Mouse (Mus musculus): ENCODE data around the gene Glul. TPM values are rescaled to one million over a fixed set of nuclear protein-coding genes. Genes with fewer than 3 reads are reported as not detected.
"Not testable (repeated sequence)": the region's sequence is repeated elsewhere in the genome, so short reads cannot be mapped to it uniquely, and the experiment has no call there.

Gene Glul
- 191 and 226 TPM in 2 replicates for polyA plus RNA-seq (2014; fragmentation: Nextera tagmentation; extraction: Ambion mirVana)

DNA sequence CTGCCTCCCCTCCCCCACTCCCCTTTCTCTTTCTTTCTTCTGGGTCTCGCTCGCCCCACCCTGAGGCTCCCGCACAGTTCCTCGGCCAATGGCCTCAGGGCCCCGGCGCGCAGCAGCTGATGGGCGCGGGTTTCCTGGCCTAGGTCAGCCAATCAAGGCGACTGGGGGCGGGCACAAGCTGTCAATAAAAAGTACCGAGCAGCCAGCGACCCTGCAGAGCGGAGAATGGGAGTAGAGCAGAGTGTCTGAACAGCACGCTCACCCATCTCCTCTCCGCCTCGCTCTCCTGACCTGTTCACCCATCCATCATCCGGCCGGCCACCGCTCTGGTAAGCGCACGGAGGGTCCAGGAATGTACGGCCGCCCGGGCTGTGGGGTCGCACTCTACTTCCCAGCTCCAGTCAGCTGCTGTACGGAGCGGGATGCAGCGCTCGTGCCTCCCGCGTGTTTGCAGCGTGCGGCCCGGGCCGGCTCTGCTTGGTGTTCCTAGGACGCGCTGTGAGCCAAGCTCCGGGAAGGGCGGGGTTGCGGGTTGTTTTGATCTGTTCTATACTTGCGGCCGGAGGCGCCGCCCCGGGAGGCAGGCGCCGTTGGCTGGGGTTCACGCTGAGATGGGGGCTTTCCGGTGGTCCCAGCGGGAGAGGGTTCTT is at the start of gene Glul, which contains the start of gene Teddm2:
Gene Glul, plus strand, starts transcription at position 214 of the 650 bp plus-strand sequence.
Gene Teddm2, minus strand, starts transcription at position 498 of the 650 bp plus-strand sequence.
- Histone ChIP-seq H3K4me2 (ENCODE audit: low read depth, low read length) (peak within 1 kb of the TSS; percentile 93), H3K27me3 (ENCODE audit: control insufficient read depth, insufficient read depth, low read length) (no peaks in the 10 kb centered on the region), H3K9me3 (ENCODE audit: control insufficient read depth, low read length) (no peaks in the 10 kb centered on the region), H3K9ac (replicated peaks; ENCODE audit: low read depth, low read length) (peak within 1 kb of the TSS; percentile 90), H3K4me3 (ENCODE audit: low read depth, low read length) (peak within 1 kb of the TSS; percentile 95), H3K27ac (ENCODE audit: low read depth, low read length) (peak within 1 kb of the TSS; percentile 98), H3K36me3 (ENCODE audit: control insufficient read depth, insufficient read depth, low read length) (peaks cover 14% of the 10 kb centered on the region; the same call in 1 of the 2 replicates), H3K4me1 (ENCODE audit: control insufficient read depth, insufficient read depth, low read length) (peaks cover 22% of the 10 kb centered on the region)
- WGBS, result under 1% methylated on average over 49 of the region's 51 CpGs
- peak; percentile 98 for ATAC-seq (ENCODE audit: low read depth)

DNA sequence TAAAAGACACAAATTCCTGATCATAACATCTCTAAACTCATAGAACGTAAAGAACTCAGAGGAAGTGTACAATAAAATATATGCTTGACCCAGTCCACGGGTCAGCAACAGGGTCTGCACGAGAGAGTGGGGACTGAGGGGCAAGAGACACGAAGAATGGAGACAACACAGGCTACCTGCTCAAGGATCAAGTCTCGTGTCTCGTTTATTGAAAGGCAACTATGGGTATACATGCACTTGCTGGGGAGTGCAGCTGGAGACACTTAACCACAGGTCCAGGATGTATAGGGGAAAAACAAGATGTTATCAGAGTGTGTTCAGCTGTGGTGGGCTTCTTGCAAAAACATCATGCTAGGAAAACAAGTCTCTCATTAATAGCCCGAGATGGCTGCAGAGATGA is 47.0 kb upstream of the Glul start:
- not testable (repeated sequence) for H3K4me1 ChIP-seq (ENCODE audit: control insufficient read depth, insufficient read depth, low read length); H3K27ac ChIP-seq (ENCODE audit: low read depth, low read length); ATAC-seq (ENCODE audit: low read depth); H3K4me2 ChIP-seq (ENCODE audit: low read depth, low read length); H3K36me3 ChIP-seq (ENCODE audit: control insufficient read depth, insufficient read depth, low read length); H3K9me3 ChIP-seq (ENCODE audit: control insufficient read depth, low read length); H3K9ac ChIP-seq (replicated peaks; ENCODE audit: low read depth, low read length); H3K4me3 ChIP-seq (ENCODE audit: low read depth, low read length); H3K27me3 ChIP-seq (ENCODE audit: control insufficient read depth, insufficient read depth, low read length)
- 90% methylated on average over 7 of the region's 7 CpGs for whole genome bisulfite sequencing

DNA sequence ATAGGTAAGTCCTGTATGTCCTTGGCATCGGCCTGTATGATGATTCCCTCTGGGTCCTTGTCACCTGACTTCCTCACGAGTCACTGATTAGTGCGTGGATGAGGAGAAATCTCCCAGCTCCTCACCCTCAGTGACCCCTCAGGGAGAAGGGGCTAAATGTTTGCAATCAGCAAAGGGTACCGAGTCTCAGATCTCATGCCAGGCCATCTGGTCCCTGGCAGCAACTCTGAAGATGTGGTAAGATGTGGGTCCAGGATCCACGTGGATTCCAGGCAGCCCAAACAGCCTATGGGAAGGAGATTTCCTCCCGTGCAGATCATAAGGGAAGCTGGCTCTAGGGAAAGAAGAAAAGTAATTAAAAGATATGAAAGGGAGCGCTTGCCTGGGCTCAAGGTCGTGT is 43.8 kb upstream of the Glul start:
- Histone ChIP-seq H3K4me1 (ENCODE audit: control insufficient read depth, insufficient read depth, low read length) (no peaks in the 10 kb centered on the region), H3K9ac (replicated peaks; ENCODE audit: low read depth, low read length) (no peak overlapping the region), H3K4me2 (ENCODE audit: low read depth, low read length) (no peak overlapping the region), H3K4me3 (ENCODE audit: low read depth, low read length) (no peak overlapping the region), H3K27ac (ENCODE audit: low read depth, low read length) (no peak overlapping the region), H3K9me3 (ENCODE audit: control insufficient read depth, low read length) (no peaks in the 10 kb centered on the region), H3K27me3 (ENCODE audit: control insufficient read depth, insufficient read depth, low read length) (no peaks in the 10 kb centered on the region), H3K36me3 (ENCODE audit: control insufficient read depth, insufficient read depth, low read length) (no peaks in the 10 kb centered on the region)
- 78% methylated on average over 8 of the region's 8 CpGs for WGBS
- ATAC-seq (ENCODE audit: low read depth), result no peak

DNA sequence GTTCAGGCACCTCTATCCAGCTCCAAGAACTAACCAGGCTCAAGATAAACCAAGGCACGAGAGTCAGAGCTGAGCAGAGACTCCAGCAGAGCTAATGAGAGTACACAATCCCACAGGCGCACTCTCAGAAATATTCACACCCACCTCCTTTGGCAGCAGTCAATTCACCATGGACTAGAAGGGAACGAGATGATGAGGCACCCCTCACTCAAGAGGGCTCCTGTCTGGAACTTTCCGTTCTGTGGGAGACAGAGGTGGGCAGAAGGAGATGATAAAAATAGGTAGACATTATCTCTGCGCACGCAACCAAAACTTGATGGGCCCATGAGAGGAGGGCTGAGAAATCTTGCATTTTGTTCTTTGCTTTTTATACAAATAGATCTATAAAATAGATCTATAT is 25.7 kb upstream of the Glul start, which contains the start of gene Teddm1b:
Gene Teddm1b, plus strand, starts transcription at position 301 of the 400 bp plus-strand sequence.
- Histone ChIP-seq H3K9ac (replicated peaks; ENCODE audit: low read depth, low read length) (no peak within 1 kb of the TSS), H3K36me3 (ENCODE audit: control insufficient read depth, insufficient read depth, low read length) (no peaks in the 10 kb centered on the region), H3K27ac (ENCODE audit: low read depth, low read length) (no peak within 1 kb of the TSS), H3K9me3 (ENCODE audit: control insufficient read depth, low read length) (no peaks in the 10 kb centered on the region), H3K4me3 (ENCODE audit: low read depth, low read length) (no peak within 1 kb of the TSS), H3K4me2 (ENCODE audit: low read depth, low read length) (no peak within 1 kb of the TSS), H3K4me1 (ENCODE audit: control insufficient read depth, insufficient read depth, low read length) (no peaks in the 10 kb centered on the region), H3K27me3 (ENCODE audit: control insufficient read depth, insufficient read depth, low read length) (no peaks in the 10 kb centered on the region)
- ATAC-seq (ENCODE audit: low read depth), result no peak
- WGBS, result 87% methylated on average over 6 of the region's 6 CpGs

DNA sequence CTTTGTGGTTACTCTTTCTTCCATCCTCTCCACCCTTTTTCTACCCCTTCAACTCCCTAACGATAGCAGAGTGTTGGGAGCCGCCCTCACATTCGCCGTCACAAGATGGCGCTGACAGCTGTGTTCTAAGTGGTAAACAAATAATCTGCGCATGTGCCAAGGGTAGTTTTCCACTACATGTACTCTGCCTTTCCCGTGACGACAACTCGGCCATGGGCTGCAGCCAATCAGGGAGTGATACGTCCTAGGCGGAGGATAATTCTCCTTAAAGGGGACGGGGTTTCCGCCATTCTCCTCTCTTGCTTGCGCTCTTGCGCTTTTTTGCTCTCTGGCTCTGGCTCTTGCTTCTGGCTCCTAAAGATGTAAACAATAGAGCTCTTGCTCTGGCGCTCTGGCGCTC is 19.4 kb upstream of the Glul start:
- WGBS, result 96% methylated on average over 17 of the region's 17 CpGs
- H3K4me3 ChIP-seq (ENCODE audit: low read depth, low read length); ATAC-seq (ENCODE audit: low read depth); H3K9me3 ChIP-seq (ENCODE audit: control insufficient read depth, low read length); H3K27me3 ChIP-seq (ENCODE audit: control insufficient read depth, insufficient read depth, low read length); H3K4me1 ChIP-seq (ENCODE audit: control insufficient read depth, insufficient read depth, low read length); H3K9ac ChIP-seq (replicated peaks; ENCODE audit: low read depth, low read length); H3K27ac ChIP-seq (ENCODE audit: low read depth, low read length); H3K4me2 ChIP-seq (ENCODE audit: low read depth, low read length); H3K36me3 ChIP-seq (ENCODE audit: control insufficient read depth, insufficient read depth, low read length): not testable (repeated sequence)

DNA sequence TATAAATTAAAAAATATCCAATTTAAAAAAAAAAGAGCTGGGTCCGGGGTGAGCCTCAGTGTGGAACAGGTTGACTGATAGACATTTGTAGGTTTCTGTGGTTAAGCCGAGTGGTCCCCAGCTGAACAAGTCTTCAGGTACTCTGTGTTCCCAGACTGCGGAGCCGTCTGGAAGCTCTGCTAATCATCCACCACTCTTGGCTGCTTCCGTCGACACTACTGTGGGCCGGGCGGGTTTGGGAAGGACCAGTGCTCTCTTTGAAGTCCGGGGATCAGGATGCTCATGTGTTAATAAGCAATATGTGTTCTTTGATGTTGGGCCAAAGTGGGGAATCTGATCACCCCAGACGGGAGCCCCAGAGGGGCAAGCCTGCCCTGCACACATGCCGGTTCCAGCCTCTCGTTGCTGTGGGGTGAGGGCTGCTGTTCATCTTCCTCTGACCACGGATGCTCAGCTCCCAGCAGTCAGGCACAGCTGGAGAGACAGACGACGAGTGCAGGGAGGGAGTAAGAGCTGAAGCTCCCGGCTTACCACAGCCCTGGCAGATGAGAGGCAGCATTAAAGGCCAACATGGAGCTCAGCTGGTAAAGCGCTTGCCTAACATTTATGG is 13.6 kb upstream of the Glul start:
- Histone ChIP-seq H3K4me3 (ENCODE audit: low read depth, low read length) (no peak overlapping the region), H3K36me3 (ENCODE audit: control insufficient read depth, insufficient read depth, low read length) (no peaks in the 10 kb centered on the region), H3K4me2 (ENCODE audit: low read depth, low read length) (no peak overlapping the region), H3K9me3 (ENCODE audit: control insufficient read depth, low read length) (no peaks in the 10 kb centered on the region), H3K4me1 (ENCODE audit: control insufficient read depth, insufficient read depth, low read length) (no peaks in the 10 kb centered on the region), H3K27ac (ENCODE audit: low read depth, low read length) (no peak overlapping the region), H3K27me3 (ENCODE audit: control insufficient read depth, insufficient read depth, low read length) (no peaks in the 10 kb centered on the region), H3K9ac (replicated peaks; ENCODE audit: low read depth, low read length) (0 out of 2 replicates have a peak overlapping the region, but pooled peaks have one; percentile 2)
- ATAC-seq (ENCODE audit: low read depth), result peak; percentile 44; the same call in 1 of the 2 replicates
- WGBS, result 43% methylated on average over 17 of the region's 17 CpGs

DNA sequence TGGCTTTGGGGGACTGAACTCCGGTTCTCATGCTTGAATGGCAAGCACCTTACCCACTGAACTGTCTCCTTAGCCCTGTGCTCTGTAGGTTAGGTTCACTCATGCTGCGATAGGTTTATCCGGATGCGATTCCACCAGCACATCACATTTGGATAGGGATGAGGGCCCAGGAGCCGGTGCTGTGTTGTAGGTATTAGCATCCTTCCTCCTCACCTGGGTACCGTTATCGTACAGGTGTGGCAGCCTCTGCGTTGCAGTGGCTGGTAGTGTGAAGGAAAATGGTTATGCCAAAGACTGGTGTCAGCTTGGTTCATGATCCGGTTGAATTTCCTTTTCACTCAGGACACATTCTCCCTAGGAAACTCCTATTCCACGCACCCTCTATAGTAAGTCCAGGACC is 9.6 kb upstream of the Glul start:
- Histone ChIP-seq H3K4me3 (ENCODE audit: low read depth, low read length) (no peak overlapping the region), H3K27me3 (ENCODE audit: control insufficient read depth, insufficient read depth, low read length) (no peaks in the 10 kb centered on the region), H3K27ac (ENCODE audit: low read depth, low read length) (no peak overlapping the region), H3K9ac (replicated peaks; ENCODE audit: low read depth, low read length) (no peak overlapping the region), H3K36me3 (ENCODE audit: control insufficient read depth, insufficient read depth, low read length) (no peaks in the 10 kb centered on the region), H3K4me2 (ENCODE audit: low read depth, low read length) (no peak overlapping the region), H3K4me1 (ENCODE audit: control insufficient read depth, insufficient read depth, low read length) (no peaks in the 10 kb centered on the region), H3K9me3 (ENCODE audit: control insufficient read depth, low read length) (no peaks in the 10 kb centered on the region)
- ATAC-seq (ENCODE audit: low read depth), result no peak
- WGBS, result 97% methylated on average over 10 of the region's 10 CpGs

DNA sequence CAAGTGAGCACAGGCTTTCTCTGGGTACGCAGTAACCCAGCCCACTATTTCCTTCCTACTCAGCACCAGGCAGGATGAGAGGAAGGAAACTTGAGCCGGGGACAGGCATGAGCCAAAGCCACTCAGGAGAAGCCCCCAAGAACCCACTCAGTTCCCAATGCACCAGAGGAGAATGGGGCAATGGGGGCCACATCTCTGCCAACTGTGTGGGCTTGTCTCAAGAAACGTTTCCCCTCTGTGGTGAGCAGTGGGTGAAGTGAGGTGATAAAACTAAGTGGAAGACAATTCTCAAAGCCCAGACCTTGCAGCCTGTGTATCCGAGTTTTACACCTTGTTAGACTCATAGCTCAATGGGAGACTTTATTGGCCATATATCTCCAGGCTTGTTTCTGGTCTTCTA is 8.3 kb upstream of the Glul start, which contains the start of gene Teddm1a:
Gene Teddm1a, plus strand, starts transcription at position 301 of the 400 bp plus-strand sequence.
- no peak within 1 kb of the TSS for H3K4me2 ChIP-seq (ENCODE audit: low read depth, low read length)
- WGBS, result 63% methylated on average over 4 of the region's 4 CpGs
- ATAC-seq (ENCODE audit: low read depth), result no peak
- no peak within 1 kb of the TSS for H3K4me3 ChIP-seq (ENCODE audit: low read depth, low read length)
- no peaks in the 10 kb centered on the region for H3K36me3 ChIP-seq (ENCODE audit: control insufficient read depth, insufficient read depth, low read length)
- H3K27me3 ChIP-seq (ENCODE audit: control insufficient read depth, insufficient read depth, low read length), result no peaks in the 10 kb centered on the region
- H3K9ac ChIP-seq (replicated peaks; ENCODE audit: low read depth, low read length), result no peak within 1 kb of the TSS
- no peak within 1 kb of the TSS for H3K27ac ChIP-seq (ENCODE audit: low read depth, low read length)
- no peaks in the 10 kb centered on the region for H3K9me3 ChIP-seq (ENCODE audit: control insufficient read depth, low read length)
- H3K4me1 ChIP-seq (ENCODE audit: control insufficient read depth, insufficient read depth, low read length), result no peaks in the 10 kb centered on the region

DNA sequence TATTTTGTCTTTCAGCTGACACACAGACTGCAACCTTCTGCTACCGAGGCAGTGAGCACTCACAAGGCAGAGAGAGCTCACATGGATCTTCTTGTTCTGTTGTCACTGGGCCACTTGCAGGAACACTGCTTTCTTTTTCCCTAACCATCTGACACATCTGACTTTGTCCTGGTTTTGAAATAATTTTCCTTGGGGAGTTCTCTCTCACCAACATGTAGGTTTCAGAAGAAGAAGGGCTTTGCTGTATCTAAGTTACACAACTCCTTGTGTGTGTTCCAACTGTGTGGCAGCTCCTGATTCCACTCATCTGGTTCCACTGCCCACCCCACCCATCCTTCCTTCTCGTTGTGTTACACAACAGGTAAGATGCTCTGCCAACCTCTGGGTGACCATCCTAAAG is 6.0 kb upstream of the Glul start:
- Histone ChIP-seq H3K4me3 (ENCODE audit: low read depth, low read length) (no peak overlapping the region), H3K9me3 (ENCODE audit: control insufficient read depth, low read length) (no peaks in the 10 kb centered on the region), H3K27me3 (ENCODE audit: control insufficient read depth, insufficient read depth, low read length) (no peaks in the 10 kb centered on the region), H3K4me1 (ENCODE audit: control insufficient read depth, insufficient read depth, low read length) (no peaks in the 10 kb centered on the region; the same call in 1 of the 2 replicates), H3K9ac (replicated peaks; ENCODE audit: low read depth, low read length) (no peak overlapping the region), H3K4me2 (ENCODE audit: low read depth, low read length) (no peak overlapping the region), H3K36me3 (ENCODE audit: control insufficient read depth, insufficient read depth, low read length) (no peaks in the 10 kb centered on the region), H3K27ac (ENCODE audit: low read depth, low read length) (no peak overlapping the region)
- ATAC-seq (ENCODE audit: low read depth), result no peak
- 76% methylated on average over 2 of the region's 2 CpGs for WGBS
